Mouse (Mus musculus) right cerebral cortex, postnatal 25 days (tissue): ENCODE measurements around the gene Csk.

Experiments used
- DNase-seq: peaks from one replicate; pipeline ENCODE4 v3.0.0; 2022

The Csk gene

GRCm38 (mm10) chr9:57653283-57653682 is at the start of gene Csk:
Gene Csk, minus strand, starts transcription at chr9:57653631.
- DNase-seq, result no peak

GRCm38 (mm10) chr9:57698466-57699150 is 45.2 kb upstream of the Csk start:
- DNase-seq, result no peak

- no peak for DNase-seq
Observed at GRCm38 (mm10) chr9:57697380-57697779, 43.9 kb upstream of the Csk start.

GRCm38 (mm10) chr9:57696380-57697285 is 43.2 kb upstream of the Csk start:
- DNase-seq, result peak; percentile 79

- DNase-seq, result no peak
Observed at GRCm38 (mm10) chr9:57694108-57694507, 40.7 kb upstream of the Csk start.

GRCm38 (mm10) chr9:57688606-57689005 is 35.2 kb upstream of the Csk start:
- no peak for DNase-seq

- no peak for DNase-seq
Observed at GRCm38 (mm10) chr9:57688158-57688557, 34.7 kb upstream of the Csk start.

GRCm38 (mm10) chr9:57687751-57688150 is 34.3 kb upstream of the Csk start, which contains the start of gene Cyp1a1:
Gene Cyp1a1, plus strand, starts transcription at chr9:57687928.
- no peak for DNase-seq

- no peak for DNase-seq
Observed at GRCm38 (mm10) chr9:57686011-57686410, 32.6 kb upstream of the Csk start.

- no peak for DNase-seq
Observed at GRCm38 (mm10) chr9:57683520-57683919, 30.1 kb upstream of the Csk start, which contains the start of gene Cyp1a2. Gene Cyp1a2, minus strand, starts transcription at chr9:57683703.

GRCm38 (mm10) chr9:57681411-57681810 is 28.0 kb upstream of the Csk start:
- DNase-seq, result no peak

GRCm38 (mm10) chr9:57671500-57671899 is 18.1 kb upstream of the Csk start:
- no peak for DNase-seq

GRCm38 (mm10) chr9:57671037-57671436 is 17.6 kb upstream of the Csk start:
- DNase-seq, result no peak

- no peak for DNase-seq
Observed at GRCm38 (mm10) chr9:57669566-57669965, 16.1 kb upstream of the Csk start.

GRCm38 (mm10) chr9:57668277-57668676 is 14.8 kb upstream of the Csk start:
- DNase-seq, result no peak

GRCm38 (mm10) chr9:57667817-57668216 is 14.4 kb upstream of the Csk start:
- DNase-seq, result no peak

- no peak for DNase-seq
Observed at GRCm38 (mm10) chr9:57667136-57667535, 13.7 kb upstream of the Csk start.

GRCm38 (mm10) chr9:57666536-57666935 is 13.1 kb upstream of the Csk start:
- no peak for DNase-seq

- DNase-seq, result no peak
Observed at GRCm38 (mm10) chr9:57664616-57665015, 11.2 kb upstream of the Csk start.

- no peak for DNase-seq
Observed at GRCm38 (mm10) chr9:57661552-57661951, 8.1 kb upstream of the Csk start.

GRCm38 (mm10) chr9:57660501-57660900 is 7.1 kb upstream of the Csk start:
- no peak for DNase-seq

- DNase-seq, result peak; percentile 68
Observed at GRCm38 (mm10) chr9:57659774-57660173, 6.3 kb upstream of the Csk start.

GRCm38 (mm10) chr9:57658970-57659369 is 5.5 kb upstream of the Csk start:
- DNase-seq, result no peak

GRCm38 (mm10) chr9:57657843-57658242 is 4.4 kb upstream of the Csk start:
- DNase-seq, result no peak
